Mouse (Mus musculus) C2C12 (cell line): Measurements from ENCODE around the gene Tex33.

ENCODE experiments used
- CEBPB ChIP-seq: IDR thresholded peaks from one replicate; pipeline ENCODE4 v1.6.1; 2011; ENCODE audit warnings: low read depth, mild to moderate bottlenecking, control low read depth, moderate library complexity
- CTCF ChIP-seq: IDR thresholded peaks from one replicate; pipeline ENCODE4 v1.5.1; 2011; ENCODE audit not compliant: control insufficient read depth, insufficient read depth, insufficient read length
- FOSL1 ChIP-seq: IDR thresholded peaks from one replicate; pipeline ENCODE4 v1.8.0; 2011; ENCODE audit warnings: mild to moderate bottlenecking, low read length; ENCODE audit not compliant: poor library complexity, insufficient read depth, severe bottlenecking
- MAX ChIP-seq: IDR thresholded peaks from one replicate; pipeline ENCODE4 v1.6.1; 2011; ENCODE audit warnings: mild to moderate bottlenecking, control low read depth
- MYOG ChIP-seq: IDR thresholded peaks from one replicate; pipeline ENCODE4 v1.6.1; 2011; ENCODE audit not compliant: control insufficient read depth, insufficient read length; ENCODE audit errors: extremely low read depth
- USF1 ChIP-seq: IDR thresholded peaks from one replicate; pipeline ENCODE4 v1.6.1; 2011; ENCODE audit warnings: low read depth, mild to moderate bottlenecking, control low read depth, moderate library complexity

DNA sequence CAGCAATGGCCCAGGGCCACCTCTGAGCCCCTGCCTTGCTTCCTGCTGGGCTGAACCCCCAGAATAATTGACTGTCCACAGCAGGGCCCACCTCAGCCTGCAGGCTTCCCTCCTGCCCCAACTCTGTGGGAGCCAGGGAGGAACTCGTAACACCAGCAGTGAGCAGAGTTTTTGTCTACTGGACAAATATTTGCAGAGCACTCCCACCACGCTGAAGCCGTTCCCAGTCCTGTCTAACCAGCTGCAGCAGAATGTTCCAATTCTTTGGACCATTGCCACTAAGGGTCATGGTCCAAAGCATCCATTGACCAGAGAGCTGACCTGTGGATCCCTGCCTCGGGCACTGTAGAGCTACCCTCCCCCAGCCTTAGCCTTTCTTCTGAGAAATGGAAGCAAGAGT is 21.2 kb upstream of the Tex33 start:
- TF ChIP-seq CTCF (no peak), USF1 (no peak), CEBPB (no peak), MAX (no peak), MYOG (no peak), FOSL1 (no peak)
